Mouse (Mus musculus) testis, adult 2 months (tissue): ENCODE results near the gene Irf6.

Source experiments
- CTCF ChIP-seq: fragments of 200-500 bp; IDR thresholded peaks from 2 replicates; pipeline ENCODE4 v1.5.1; 2012; ENCODE audit warnings: low read depth, mild to moderate bottlenecking, inconsistent platforms, low read length, moderate library complexity; ENCODE audit not compliant: control insufficient read depth, insufficient read depth, insufficient replicate concordance
- POLR2A ChIP-seq: fragments of 200-500 bp; IDR thresholded peaks from 2 replicates; pipeline ENCODE4 v1.6.1; 2012; ENCODE audit warnings: low read depth, mild to moderate bottlenecking, inconsistent platforms, low read length, moderate library complexity; ENCODE audit not compliant: control insufficient read depth

GRCm38 (mm10) chr1:193216000-193216399 is 63.1 kb downstream of the Irf6 start:
- TF ChIP-seq CTCF = no peak
- TF ChIP-seq POLR2A = no peak
